ENCODE assay signal across 8 mouse cellular contexts in the genomic region with DNA sequence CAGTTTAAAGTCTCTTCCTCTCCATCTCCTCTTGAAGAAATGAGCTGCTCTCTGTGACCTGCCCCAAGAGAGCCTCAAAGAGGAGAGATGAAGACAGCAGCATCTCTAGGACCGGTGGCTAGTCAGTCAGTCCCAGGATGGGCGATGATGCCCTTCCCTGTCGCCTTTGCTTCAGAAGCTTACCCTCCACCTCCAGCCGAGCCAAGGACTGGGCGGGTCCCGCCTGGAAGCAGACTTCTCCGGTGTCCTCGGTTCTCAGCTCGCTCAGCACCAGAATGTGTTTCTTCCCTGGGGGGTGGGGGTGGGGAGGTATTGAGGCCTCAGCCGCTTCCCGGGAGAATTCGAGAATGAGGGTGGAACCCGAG. TPM values are rescaled to one million over a fixed set of nuclear protein-coding genes. Genes with fewer than 3 reads are reported as not detected.
DNase-seq lines count a peak whose midpoint lies in the region; ATAC-seq and TF ChIP-seq lines count a peak whose summit lies in the region.

No protein-coding gene starts in this region.

- peak overlapping the region; percentile 29; the same call in 1 of the 2 replicates for H3K9ac ChIP-seq in embryonic facial prominence, embryonic 11.5 days (replicated peaks; ENCODE audit: low read length)
- peak overlapping the region; percentile 58 for H3K9ac ChIP-seq in hindbrain, embryonic 16.5 days (ENCODE audit: low read depth, low read length)

- peaks cover 5% of the 10 kb centered on the region; the same call in 1 of the 2 replicates for H3K4me1 ChIP-seq in embryonic facial prominence, embryonic 11.5 days (ENCODE audit: control insufficient read depth, insufficient read depth, low read length)
- H3K4me1 ChIP-seq in hindbrain, embryonic 16.5 days (ENCODE audit: control insufficient read depth, insufficient read depth, low read depth, low read length): peaks cover 12% of the 10 kb centered on the region

- no peak overlapping the region for H3ac ChIP-seq in myocyte (ENCODE audit: control insufficient read depth, insufficient read length)

- no peaks in the 10 kb centered on the region for H3K9me3 ChIP-seq in embryonic facial prominence, embryonic 11.5 days (replicated peaks; ENCODE audit: control insufficient read depth, low read length)
- H3K9me3 ChIP-seq in hindbrain, embryonic 16.5 days (ENCODE audit: control insufficient read depth, low read length): no peaks in the 10 kb centered on the region

- no peak overlapping the region for H3K27ac ChIP-seq in layer of hippocampus, adult 2 months
- no peak overlapping the region for H3K27ac ChIP-seq in embryonic facial prominence, embryonic 11.5 days (replicated peaks; ENCODE audit: low read depth, low read length)
- H3K27ac ChIP-seq in hindbrain, embryonic 16.5 days (ENCODE audit: low read depth, low read length): no peak overlapping the region

- no peaks in the 10 kb centered on the region; the same call in 1 of the 2 replicates for H3K36me3 ChIP-seq in embryonic facial prominence, embryonic 11.5 days (replicated peaks; ENCODE audit: control insufficient read depth, insufficient read depth, low read depth, low read length)
- H3K36me3 ChIP-seq in hindbrain, embryonic 16.5 days (ENCODE audit: control insufficient read depth, insufficient read depth, low read length): peaks cover 18% of the 10 kb centered on the region
- H3K36me3 ChIP-seq in myocyte (ENCODE audit: control insufficient read depth, insufficient read depth): no peaks in the 10 kb centered on the region

- TF ChIP-seq CTCF in layer of hippocampus, adult 2 months (conservative IDR thresholded peaks at IDR 0.05): no peak

- H3K4me2 ChIP-seq in embryonic facial prominence, embryonic 11.5 days (ENCODE audit: low read depth, low read length): peak overlapping the region; percentile 81
- H3K4me2 ChIP-seq in hindbrain, embryonic 16.5 days (ENCODE audit: low read length): peak overlapping the region; percentile 91
- peak overlapping the region; percentile 83 for H3K4me2 ChIP-seq in myocyte (ENCODE audit: low read depth)

- H3K27me3 ChIP-seq in embryonic facial prominence, embryonic 11.5 days (ENCODE audit: control insufficient read depth, insufficient read depth, low read length): peaks cover 29% of the 10 kb centered on the region
- peaks cover 24% of the 10 kb centered on the region for H3K27me3 ChIP-seq in hindbrain, embryonic 16.5 days (replicated peaks; ENCODE audit: control insufficient read depth, insufficient read depth, low read length)
- peaks cover 6% of the 10 kb centered on the region for H3K27me3 ChIP-seq in myocyte (ENCODE audit: control insufficient read depth, insufficient read depth, insufficient read length)

- peak overlapping the region; percentile 61 for H3K4me3 ChIP-seq in layer of hippocampus, adult 2 months
- H3K4me3 ChIP-seq in embryonic facial prominence, embryonic 11.5 days (ENCODE audit: low read depth, low read length): peak overlapping the region; percentile 48
- peak overlapping the region; percentile 55 for H3K4me3 ChIP-seq in hindbrain, embryonic 16.5 days (ENCODE audit: low read length)
- peak overlapping the region; percentile 17 for H3K4me3 ChIP-seq in myocyte

- H3K79me2 ChIP-seq in myocyte (ENCODE audit: control insufficient read depth, insufficient read depth): no peaks in the 10 kb centered on the region

- TF ChIP-seq POLR2A in myocyte (IDR thresholded peaks at IDR 0.05; ENCODE audit: insufficient read length, low read depth): no peak

- under 1% methylated on average over 13 of the region's 13 CpGs for WGBS in embryonic facial prominence, embryonic 11.5 days
- WGBS in hindbrain, embryonic 16.5 days: 4% methylated on average over 13 of the region's 13 CpGs

- peak; percentile 6; the same call in 1 of the 2 replicates for ATAC-seq in embryonic facial prominence, embryonic 11.5 days (replicated peaks; ENCODE audit: insufficient number of reproducible peaks, low FRiP score, low TSS enrichment, low read depth)
- ATAC-seq in hindbrain, embryonic 16.5 days: peak; percentile 7; the same call in 1 of the 2 replicates

- DNase-seq in layer of hippocampus, adult 2 months (ENCODE audit: low spot score in 2 of 2): no peak
- no peak for DNase-seq in layer of hippocampus, adult 9-11 months
- no peak for DNase-seq in embryonic facial prominence, embryonic 11.5 days (ENCODE audit: low spot score)
- no peak for DNase-seq in testis, postnatal 10 days (ENCODE audit: low spot score)
- no peak for DNase-seq in embryo, embryonic 10 days (ENCODE audit: low spot score)
- no peak for DNase-seq in spleen, postnatal 4 days (ENCODE audit: low spot score in 2 of 2)

TF ChIP-seq in myocyte, 11 proteins besides CTCF, POLR2A, EP300 and RAD21:
- TF ChIP-seq USF1 (IDR thresholded peaks at IDR 0.05; ENCODE audit: low read depth) (no peak), SRF (IDR thresholded peaks at IDR 0.05; ENCODE audit: control insufficient read depth, insufficient read length, low read depth) (no peak), TCF12 (IDR thresholded peaks at IDR 0.05; ENCODE audit: insufficient read depth, poor library complexity, severe bottlenecking) (no peak), POLR2AphosphoS2 (IDR thresholded peaks at IDR 0.05; ENCODE audit: insufficient read length, low read depth) (no peak), MAX (IDR thresholded peaks at IDR 0.05; ENCODE audit: low read depth) (no peak), TCF3 (IDR thresholded peaks at IDR 0.05; ENCODE audit: insufficient read length, low read depth) (no peak), CEBPB (IDR thresholded peaks at IDR 0.05; ENCODE audit: insufficient read depth, poor library complexity, severe bottlenecking) (no peak)

RNA-seq across cellular contexts. Expression of a gene that starts 7.7 kb away (rescaled TPM):
- total RNA-seq in layer of hippocampus, adult 2 months (2021): 10 to 100 TPM; 64.0 to 65.4 TPM
- 0.98 and 1.6 TPM in 2 replicates for polyA plus RNA-seq in embryonic facial prominence, embryonic 11.5 days (2014; fragmentation: Nextera tagmentation; extraction: Ambion mirVana)
- 50.5 and 52.5 TPM in 2 replicates for polyA plus RNA-seq in hindbrain, embryonic 16.5 days (2015; fragmentation: Nextera tagmentation; extraction: Ambion mirVana)
- 0.78 TPM for polyA plus RNA-seq in myocyte (2012; fragmentation: generic; extraction: Trizol)

RNA-seq across cellular contexts. Expression of a gene that starts 7.9 kb away (rescaled TPM):
- 10 to 100 TPM; 80.5 to 86.6 TPM for total RNA-seq in layer of hippocampus, adult 2 months (2021)
- polyA plus RNA-seq in embryonic facial prominence, embryonic 11.5 days (2014; fragmentation: Nextera tagmentation; extraction: Ambion mirVana): 14.6 and 15.3 TPM in 2 replicates
- 42.1 and 46.4 TPM in 2 replicates for polyA plus RNA-seq in hindbrain, embryonic 16.5 days (2015; fragmentation: Nextera tagmentation; extraction: Ambion mirVana)
- polyA plus RNA-seq in myocyte (2012; fragmentation: generic; extraction: Trizol): 52.1 TPM

RNA-seq across cellular contexts. Expression of a gene that starts 19.2 kb away (rescaled TPM):
- 10 to 100 TPM; 20.6 to 25.9 TPM for total RNA-seq in layer of hippocampus, adult 2 months (2021)
- 52.4 and 54.2 TPM in 2 replicates for polyA plus RNA-seq in embryonic facial prominence, embryonic 11.5 days (2014; fragmentation: Nextera tagmentation; extraction: Ambion mirVana)
- 25.4 and 26.1 TPM in 2 replicates for polyA plus RNA-seq in hindbrain, embryonic 16.5 days (2015; fragmentation: Nextera tagmentation; extraction: Ambion mirVana)
- 148 TPM for polyA plus RNA-seq in myocyte (2012; fragmentation: generic; extraction: Trizol)

RNA-seq across cellular contexts. Expression of a gene that starts 19.9 kb away (rescaled TPM):
- total RNA-seq in layer of hippocampus, adult 2 months (2021): 10 to 100 TPM; 15.3 to 16.5 TPM
- 1.5 and 1.9 TPM in 2 replicates for polyA plus RNA-seq in embryonic facial prominence, embryonic 11.5 days (2014; fragmentation: Nextera tagmentation; extraction: Ambion mirVana)
- polyA plus RNA-seq in hindbrain, embryonic 16.5 days (2015; fragmentation: Nextera tagmentation; extraction: Ambion mirVana): 17.9 and 18.7 TPM in 2 replicates
- 4.7 TPM for polyA plus RNA-seq in myocyte (2012; fragmentation: generic; extraction: Trizol)

RNA-seq across cellular contexts. Expression of a gene that starts 34.3 kb away (rescaled TPM):
- total RNA-seq in layer of hippocampus, adult 2 months (2021): 10 to 100 TPM; 25.6 to 27.4 TPM
- 11.4 and 14.2 TPM in 2 replicates for polyA plus RNA-seq in embryonic facial prominence, embryonic 11.5 days (2014; fragmentation: Nextera tagmentation; extraction: Ambion mirVana)
- 20.4 and 23.9 TPM in 2 replicates for polyA plus RNA-seq in hindbrain, embryonic 16.5 days (2015; fragmentation: Nextera tagmentation; extraction: Ambion mirVana)
- polyA plus RNA-seq in myocyte (2012; fragmentation: generic; extraction: Trizol): 33.3 TPM

Comparison
In these comparisons a context has a peak if more than half of its experiments do, and no peak if none do; other contexts are left out.
1. RNA of a gene that starts 7.7 kb away (polyA plus RNA-seq): 50.5 to 52.5 TPM in hindbrain, embryonic 16.5 days; 0.98 to 1.6 TPM in embryonic facial prominence, embryonic 11.5 days and 0.78 TPM in myocyte (single experiment); every median in the first group is over 10 times any median in the second.
2. Peak in every context shown above with its lines, with median percentiles within 50 percentile points of each other: H3K4me3 ChIP-seq and H3K4me2 ChIP-seq.